Mouse (Mus musculus): ENCODE results near the gene Cyp4f17. TPM values are rescaled to one million over a fixed set of nuclear protein-coding genes. Genes with fewer than 3 reads are reported as not detected.
"Not testable (repeated sequence)": the region's sequence is repeated elsewhere in the genome, so short reads cannot be mapped to it uniquely, and the experiment has no call there.

Gene Cyp4f17
- total and polyA plus RNA-seq, 3 experiments, result 4.5 to 9.8 (median 5.4) TPM

DNA sequence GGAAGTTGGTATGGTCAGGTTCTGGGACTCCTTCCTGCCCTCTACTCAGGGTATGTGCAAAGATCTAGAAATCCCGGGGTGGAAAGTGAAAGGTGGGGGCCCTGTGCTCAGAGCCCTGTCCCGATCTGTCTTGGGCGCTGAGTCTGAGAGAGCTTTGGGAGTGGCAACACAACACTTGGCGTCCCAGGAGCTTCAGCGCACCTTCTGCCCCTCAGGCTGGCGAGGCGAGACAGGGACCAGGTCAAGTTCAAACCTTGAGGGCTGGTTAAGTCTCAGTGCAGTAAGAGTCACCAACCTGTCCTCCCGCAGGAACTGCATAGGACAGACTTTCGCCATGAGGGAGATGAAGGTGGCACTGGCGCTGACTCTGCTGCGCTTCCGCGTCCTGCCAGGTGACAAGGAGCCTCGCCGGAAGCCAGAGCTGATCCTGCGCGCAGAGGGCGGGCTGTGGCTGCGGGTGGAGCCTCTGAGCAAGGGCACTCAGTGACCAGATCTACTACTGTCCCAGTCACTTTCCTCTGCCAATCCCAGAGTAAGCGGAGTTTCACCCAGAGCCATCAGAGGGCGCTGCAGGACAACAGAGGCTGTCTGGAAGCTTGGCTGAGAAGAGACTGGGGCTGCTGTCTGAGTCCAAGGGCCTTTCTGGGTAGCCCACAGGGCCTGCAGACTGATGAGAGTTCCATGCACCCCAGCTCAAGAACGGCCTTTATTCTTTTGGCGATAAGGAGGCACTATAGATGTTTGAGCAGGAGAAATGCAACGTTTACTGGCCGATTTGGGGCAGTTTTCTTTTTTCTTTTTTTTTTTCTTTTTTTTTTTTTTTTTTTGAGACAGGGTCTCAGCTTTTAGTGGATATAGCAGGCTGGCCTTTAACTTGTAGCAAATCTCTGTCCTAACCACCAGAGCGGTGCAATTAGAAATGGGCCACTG is 22.8 kb downstream of the Cyp4f17 start:
- 20% methylated on average over 26 of the region's 26 CpGs for WGBS
- Histone ChIP-seq H3K4me3 (peak overlapping the region; percentile 36), H3K27me3 (ENCODE audit: control insufficient read depth, insufficient read depth, low read length) (no peaks in the 10 kb centered on the region), H3K9ac (ENCODE audit: low read depth, low read length) (peak overlapping the region; percentile 45), H3K4me1 (ENCODE audit: control insufficient read depth, insufficient read depth, low read length) (peaks cover 1% of the 10 kb centered on the region), H3K36me3 (ENCODE audit: control insufficient read depth, insufficient read depth, low read length) (no peaks in the 10 kb centered on the region), H3K79me2 (replicated peaks; ENCODE audit: control insufficient read depth, insufficient read depth, low read length) (no peaks in the 10 kb centered on the region), H3K27ac (no peak overlapping the region)
- intact Hi-C loops (cut with DNase I), result loop anchor here (1.0 kb wide), 1 partner anchor 152 kb away; no protein-coding TSS in a partner anchor
- 0 out of 2 replicates have a peak, but pooled peaks have one; percentile 61 for TF ChIP-seq EP300 (IDR thresholded peaks at IDR 0.05; ENCODE audit: insufficient read depth, low read depth, low read length)
- peak; percentile 36; the same call in 1 of the 2 replicates for TF ChIP-seq POLR2A (IDR thresholded peaks at IDR 0.05; ENCODE audit: insufficient read depth, low read depth, low read length)
- peak; percentile 87 for TF ChIP-seq CTCF (IDR thresholded peaks at IDR 0.05)
- DNase-seq, result peak; percentile 85 to 87

DNA sequence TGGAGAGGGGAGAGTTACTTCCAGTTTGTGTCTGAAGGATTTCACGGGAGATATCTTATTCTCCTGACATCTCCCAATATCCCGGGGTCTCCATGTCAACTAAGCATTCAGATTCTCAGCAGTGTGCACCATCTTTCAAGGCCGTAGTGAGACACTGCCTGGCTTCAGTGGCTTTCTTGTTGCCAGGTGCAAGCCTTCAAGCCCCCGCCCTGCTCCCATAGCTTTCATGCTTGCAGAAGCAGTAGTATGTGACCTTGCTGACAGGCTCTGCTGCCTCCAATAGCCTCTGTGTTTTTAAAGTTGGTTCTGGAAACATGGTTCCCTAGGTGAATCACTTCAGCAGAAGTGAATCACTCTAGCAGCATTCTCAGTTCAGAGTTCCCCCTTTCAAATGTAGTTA is 26.5 kb downstream of the Cyp4f17 start:
- WGBS, result 67% methylated on average over 4 of the region's 4 CpGs
- H3K79me2 ChIP-seq (replicated peaks; ENCODE audit: control insufficient read depth, insufficient read depth, low read length), result not testable (repeated sequence)

DNA sequence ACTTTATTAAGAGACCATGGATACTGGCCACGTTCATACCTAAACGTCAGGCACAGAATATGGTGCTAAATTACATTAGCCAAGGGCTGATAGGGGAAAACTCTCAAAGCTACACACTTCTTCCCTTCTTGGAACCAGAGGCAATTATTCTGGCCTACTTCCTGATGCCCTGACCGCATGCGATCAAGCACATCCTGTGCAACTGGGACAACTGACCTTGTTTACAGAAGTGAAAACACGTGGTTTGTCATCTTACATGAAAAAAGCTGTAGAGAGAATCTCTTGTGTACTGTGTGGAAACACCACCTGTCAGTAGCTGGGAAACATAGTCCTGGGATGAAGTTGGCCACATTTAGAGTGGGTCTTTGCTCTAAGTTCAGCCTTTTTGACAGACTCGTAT is 28.2 kb downstream of the Cyp4f17 start:
- no peak for TF ChIP-seq POLR2A (IDR thresholded peaks at IDR 0.05; ENCODE audit: insufficient read depth, low read depth, low read length)
- TF ChIP-seq EP300 (IDR thresholded peaks at IDR 0.05; ENCODE audit: insufficient read depth, low read depth, low read length), result 0 out of 2 replicates have a peak, but pooled peaks have one; percentile 13
- no peak for TF ChIP-seq CTCF (IDR thresholded peaks at IDR 0.05)
- Histone ChIP-seq H3K27ac (no peak overlapping the region), H3K4me1 (ENCODE audit: control insufficient read depth, insufficient read depth, low read length) (peaks cover 7% of the 10 kb centered on the region), H3K36me3 (ENCODE audit: control insufficient read depth, insufficient read depth, low read length) (peaks cover 6% of the 10 kb centered on the region; the same call in 1 of the 2 replicates), H3K27me3 (ENCODE audit: control insufficient read depth, insufficient read depth, low read length) (no peaks in the 10 kb centered on the region), H3K4me3 (no peak overlapping the region), H3K79me2 (replicated peaks; ENCODE audit: control insufficient read depth, insufficient read depth, low read length) (no peaks in the 10 kb centered on the region), H3K9ac (ENCODE audit: low read depth, low read length) (no peak overlapping the region)
- intact Hi-C loops (cut with DNase I), result loop anchor here (10.0 kb wide), 1 partner anchor 411 kb away; the partner anchor contains the start of gene Cyp4f13
- 47% methylated on average over 6 of the region's 6 CpGs for WGBS
- DNase-seq, result peak in 1 of 2 experiments; percentile 22

More for the DNA sequence above, 26.5 kb downstream of the Cyp4f17 start:
- intact Hi-C loops (cut with DNase I), result loop anchor here (10.0 kb wide), 1 partner anchor 412 kb away; the partner anchor contains the start of gene Cyp4f13
- not testable (repeated sequence) for H3K4me3 ChIP-seq; H3K36me3 ChIP-seq (ENCODE audit: control insufficient read depth, insufficient read depth, low read length); H3K27ac ChIP-seq; H3K9ac ChIP-seq (ENCODE audit: low read depth, low read length); DNase-seq; H3K4me1 ChIP-seq (ENCODE audit: control insufficient read depth, insufficient read depth, low read length); H3K27me3 ChIP-seq (ENCODE audit: control insufficient read depth, insufficient read depth, low read length)

DNA sequence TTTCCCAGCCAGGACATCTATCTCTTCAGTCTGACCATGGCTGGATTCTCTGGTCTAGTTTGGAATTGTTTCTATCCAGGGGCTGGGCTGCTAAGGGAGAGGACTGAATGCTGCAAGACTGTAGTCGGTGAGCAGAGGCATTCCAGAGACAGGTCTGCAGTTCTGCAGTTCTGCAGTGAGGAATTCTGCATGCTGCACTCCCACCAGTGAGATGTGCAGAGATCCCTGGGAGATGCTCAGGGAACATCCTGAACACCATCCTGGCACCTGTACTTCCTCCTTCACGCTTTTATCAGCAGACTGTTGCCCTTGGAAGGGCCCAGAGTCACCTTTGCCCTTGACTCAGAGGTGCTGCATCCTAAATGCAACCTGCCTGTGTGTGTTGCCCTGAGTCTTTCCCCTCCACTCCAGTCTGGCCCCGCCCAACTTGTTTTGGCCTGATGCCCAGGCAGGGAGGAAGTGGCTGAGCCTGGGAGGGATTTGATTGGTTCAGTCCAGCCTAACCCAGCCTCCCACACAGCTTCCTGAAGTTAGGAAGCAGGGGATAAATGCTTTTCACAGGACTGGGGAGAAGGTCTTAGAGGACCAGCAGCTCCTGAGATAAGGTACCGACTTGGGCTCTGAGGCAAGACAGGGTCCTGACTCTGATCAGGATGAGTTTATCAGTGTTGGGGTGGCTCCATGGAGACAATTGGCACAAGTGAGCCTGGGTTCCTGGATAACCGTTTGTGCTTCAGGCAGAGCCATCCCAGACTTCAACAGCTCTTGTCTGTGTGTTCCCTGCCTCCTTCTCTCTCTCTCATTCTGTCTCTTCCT is 30.4 kb downstream of the Cyp4f17 start, which contains the start of gene Cyp4f16:
Gene Cyp4f16, plus strand, starts transcription at position 508 of the 816 bp plus-strand sequence.
- under 1% methylated on average over 5 of the region's 5 CpGs for WGBS
- peak within 1 kb of the TSS; percentile 58 for H3K27ac ChIP-seq
- intact Hi-C loops (cut with DNase I), result loop anchor here (10.0 kb wide), 1 partner anchor 409 kb away; the partner anchor contains the start of gene Cyp4f13

DNA sequence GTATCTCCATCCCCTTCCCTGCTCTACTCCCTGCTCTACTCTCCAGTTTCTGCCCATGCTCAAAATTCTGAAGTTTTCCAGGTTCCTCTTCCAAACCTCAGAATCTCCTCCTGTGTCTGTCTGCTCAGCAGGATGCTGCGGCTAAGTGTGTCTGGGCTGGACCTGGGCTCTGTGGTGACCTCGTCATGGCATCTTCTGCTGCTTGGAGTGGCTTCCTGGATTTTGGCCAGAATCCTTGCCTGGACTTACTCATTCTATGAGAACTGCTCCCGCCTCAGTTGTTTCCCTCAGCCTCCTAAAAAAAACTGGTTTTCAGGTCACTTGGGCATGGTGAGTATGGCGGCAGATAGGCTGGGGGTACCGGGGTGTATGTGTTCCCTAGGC is 31.0 kb downstream of the Cyp4f17 start:
- Histone ChIP-seq H3K9ac (ENCODE audit: low read depth, low read length) (peak overlapping the region; percentile 57), H3K27me3 (ENCODE audit: control insufficient read depth, insufficient read depth, low read length) (no peaks in the 10 kb centered on the region), H3K4me1 (ENCODE audit: control insufficient read depth, insufficient read depth, low read length) (peaks cover 7% of the 10 kb centered on the region), H3K79me2 (replicated peaks; ENCODE audit: control insufficient read depth, insufficient read depth, low read length) (no peaks in the 10 kb centered on the region), H3K27ac (peak overlapping the region; percentile 58), H3K4me3 (peak overlapping the region; percentile 47), H3K36me3 (ENCODE audit: control insufficient read depth, insufficient read depth, low read length) (peaks cover 6% of the 10 kb centered on the region; the same call in 1 of the 2 replicates)
- no peak for TF ChIP-seq EP300 (IDR thresholded peaks at IDR 0.05; ENCODE audit: insufficient read depth, low read depth, low read length)
- no peak for TF ChIP-seq CTCF (IDR thresholded peaks at IDR 0.05)
- no peak for TF ChIP-seq POLR2A (IDR thresholded peaks at IDR 0.05; ENCODE audit: insufficient read depth, low read depth, low read length)
- intact Hi-C loops (cut with DNase I), result loop anchor here (10.0 kb wide), 1 partner anchor 408 kb away; the partner anchor contains the start of gene Cyp4f13
- WGBS, result 27% methylated on average over 5 of the region's 5 CpGs
- DNase-seq, result peak; percentile 18 to 26

More for the DNA sequence above, 30.4 kb downstream of the Cyp4f17 start, which contains the start of gene Cyp4f16:
- peak; percentile 93 to 96 for DNase-seq
- not testable (repeated sequence) for H3K27me3 ChIP-seq (ENCODE audit: control insufficient read depth, insufficient read depth, low read length); H3K36me3 ChIP-seq (ENCODE audit: control insufficient read depth, insufficient read depth, low read length); H3K4me1 ChIP-seq (ENCODE audit: control insufficient read depth, insufficient read depth, low read length); H3K79me2 ChIP-seq (replicated peaks; ENCODE audit: control insufficient read depth, insufficient read depth, low read length)
- Histone ChIP-seq H3K4me3 (peak within 1 kb of the TSS; percentile 47), H3K9ac (ENCODE audit: low read depth, low read length) (peak within 1 kb of the TSS; percentile 57)
- TF ChIP-seq POLR2A (IDR thresholded peaks at IDR 0.05; ENCODE audit: insufficient read depth, low read depth, low read length) (peak; percentile 80), EP300 (IDR thresholded peaks at IDR 0.05; ENCODE audit: insufficient read depth, low read depth, low read length) (0 out of 2 replicates have a peak, but pooled peaks have one; percentile 9)

DNA sequence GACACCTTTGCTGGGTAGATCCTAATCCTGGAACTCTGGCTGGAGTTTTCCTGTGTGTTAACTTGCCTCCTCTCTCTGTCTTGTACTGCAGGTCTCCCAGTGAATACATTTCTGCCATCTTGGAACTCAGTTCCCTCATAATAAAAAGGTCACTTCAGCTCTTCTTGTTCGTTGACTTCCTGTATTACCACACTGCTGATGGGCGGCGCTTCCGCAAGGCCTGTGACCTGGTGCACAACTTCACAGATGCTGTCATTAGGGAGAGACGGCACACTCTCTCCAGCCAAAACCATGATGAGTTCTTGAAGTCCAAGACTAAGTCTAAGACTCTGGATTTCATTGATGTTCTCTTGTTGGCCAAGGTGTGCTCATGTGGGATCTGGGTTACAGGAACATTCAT is 38.9 kb downstream of the Cyp4f17 start:
- H3K4me1 ChIP-seq (ENCODE audit: control insufficient read depth, insufficient read depth, low read length); H3K9ac ChIP-seq (ENCODE audit: low read depth, low read length); H3K36me3 ChIP-seq (ENCODE audit: control insufficient read depth, insufficient read depth, low read length); H3K4me3 ChIP-seq; H3K79me2 ChIP-seq (replicated peaks; ENCODE audit: control insufficient read depth, insufficient read depth, low read length); H3K27ac ChIP-seq; DNase-seq; H3K27me3 ChIP-seq (ENCODE audit: control insufficient read depth, insufficient read depth, low read length): not testable (repeated sequence)
- WGBS, result 93% methylated on average over 5 of the region's 5 CpGs
- intact Hi-C loops (cut with DNase I), result loop anchor here (5.0 kb wide), 1 partner anchor 83 kb away; no protein-coding TSS in a partner anchor

DNA sequence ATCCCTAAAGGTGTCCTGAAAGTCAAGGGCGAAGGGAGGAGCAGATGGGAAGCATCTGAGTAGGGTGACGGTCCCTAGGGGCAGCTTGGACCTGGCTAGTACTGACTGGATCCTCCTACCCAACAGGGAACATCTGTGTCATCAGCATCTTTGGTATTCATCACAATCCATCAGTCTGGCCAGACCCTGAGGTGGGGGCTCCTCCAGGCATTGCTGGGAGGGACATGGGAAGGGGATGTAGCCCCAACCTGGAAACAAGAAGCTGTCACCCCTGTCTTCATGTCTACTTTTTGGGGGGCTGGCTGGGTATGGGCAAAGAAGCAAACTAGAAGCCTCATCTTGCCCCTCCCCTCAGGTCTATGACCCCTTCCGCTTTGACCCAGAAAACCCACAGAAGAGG is 44.5 kb downstream of the Cyp4f17 start:
- H3K27ac ChIP-seq; H3K9ac ChIP-seq (ENCODE audit: low read depth, low read length); DNase-seq; H3K4me3 ChIP-seq; H3K79me2 ChIP-seq (replicated peaks; ENCODE audit: control insufficient read depth, insufficient read depth, low read length); H3K27me3 ChIP-seq (ENCODE audit: control insufficient read depth, insufficient read depth, low read length); H3K4me1 ChIP-seq (ENCODE audit: control insufficient read depth, insufficient read depth, low read length); H3K36me3 ChIP-seq (ENCODE audit: control insufficient read depth, insufficient read depth, low read length): not testable (repeated sequence)
- intact Hi-C loops (cut with DNase I), result loop anchor here (2.0 to 5.0 kb wide), 2 partner anchors 130 to 402 kb away; no protein-coding TSS in a partner anchor
- 96% methylated on average over 3 of the region's 3 CpGs for WGBS
